Mouse (Mus musculus) brain, embryonic 18.5 days (tissue): ENCODE data around the gene Cep19.

Experiments
- DNase-seq: peaks from one replicate; pipeline ENCODE4 v3.0.0-alpha.2; 2012; ENCODE audit warnings: low read depth, low spot score

Cep19 gene

GRCm38 (mm10) chr16:32107342-32108045, 7.9 kb downstream of the Cep19 start:
- DNase-seq = no peak

DNA sequence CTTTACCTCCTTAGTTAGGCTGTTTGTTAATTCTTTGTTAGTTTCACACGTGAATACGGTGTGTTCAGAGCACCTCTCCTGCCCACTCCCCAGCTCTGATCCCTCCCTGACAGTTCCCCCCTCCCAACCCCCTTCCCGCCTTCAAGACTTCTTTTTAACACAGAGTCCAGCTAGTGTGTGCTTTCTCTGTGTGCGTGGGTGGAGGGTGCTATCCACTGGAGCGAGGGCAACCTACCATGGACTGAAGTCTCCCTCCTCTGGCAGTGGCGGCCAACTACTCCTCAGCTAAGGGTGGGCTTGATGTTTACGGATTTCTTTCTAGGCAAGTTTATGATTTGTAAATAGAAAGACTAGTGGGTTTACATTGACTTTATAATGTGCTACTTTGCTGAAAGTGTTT, 8.6 kb downstream of the Cep19 start:
- no peak for DNase-seq

DNA sequence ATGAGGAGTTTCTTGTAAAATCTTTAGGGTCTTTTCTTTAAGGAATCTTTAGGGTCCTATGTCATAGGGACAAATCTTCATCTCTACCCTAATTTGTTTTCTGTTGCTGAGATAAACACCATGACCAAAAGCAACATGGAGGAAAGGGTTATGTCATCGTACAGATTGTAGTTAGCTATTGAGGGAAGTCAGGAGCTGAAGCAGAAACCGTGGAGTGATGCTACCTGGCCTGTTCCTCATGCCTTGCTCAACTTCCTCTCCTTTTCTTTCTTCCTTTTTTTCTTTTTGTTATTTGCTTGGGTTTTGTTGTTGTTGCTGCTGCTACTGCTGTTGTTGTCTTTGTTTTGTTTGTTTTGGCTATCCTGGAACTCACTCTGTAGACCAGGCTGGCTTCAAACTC, 9.0 kb downstream of the Cep19 start:
- no peak for DNase-seq

DNA sequence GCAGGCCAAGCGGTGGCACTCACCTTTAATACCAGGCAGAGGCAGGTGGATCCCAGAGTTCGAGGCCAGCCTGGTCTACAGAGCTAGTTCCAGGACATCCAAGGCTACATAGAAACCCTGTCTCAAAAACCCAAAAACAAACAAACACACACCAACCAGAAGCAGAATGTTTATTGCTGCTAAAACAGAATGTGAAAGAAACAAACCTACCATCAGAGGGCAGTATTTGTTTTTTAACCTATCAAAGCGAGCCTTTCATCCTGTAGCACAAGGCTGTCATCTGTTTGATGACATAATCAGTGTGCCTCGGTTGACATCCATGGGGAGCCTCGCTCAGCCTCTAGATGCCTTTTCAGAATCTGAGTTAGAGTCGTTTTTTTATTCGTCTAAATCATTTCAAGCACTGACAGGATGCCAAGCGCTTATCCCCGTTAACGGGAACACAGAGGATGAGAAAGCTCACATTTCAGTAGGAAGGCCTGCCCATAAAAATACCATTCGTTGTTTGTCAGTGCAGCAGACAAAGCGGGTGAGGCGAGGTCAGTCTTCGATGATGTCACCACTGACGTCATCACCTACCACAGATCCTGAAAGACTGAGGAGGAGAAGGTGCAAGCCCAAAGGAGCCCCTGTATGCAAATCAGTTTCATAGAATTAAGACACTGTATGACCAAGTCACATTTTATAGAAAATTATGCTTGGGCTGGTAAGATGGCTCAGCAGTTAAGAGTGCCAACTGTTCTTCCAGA, 11.5 kb downstream of the Cep19 start:
- no peak for DNase-seq

DNA sequence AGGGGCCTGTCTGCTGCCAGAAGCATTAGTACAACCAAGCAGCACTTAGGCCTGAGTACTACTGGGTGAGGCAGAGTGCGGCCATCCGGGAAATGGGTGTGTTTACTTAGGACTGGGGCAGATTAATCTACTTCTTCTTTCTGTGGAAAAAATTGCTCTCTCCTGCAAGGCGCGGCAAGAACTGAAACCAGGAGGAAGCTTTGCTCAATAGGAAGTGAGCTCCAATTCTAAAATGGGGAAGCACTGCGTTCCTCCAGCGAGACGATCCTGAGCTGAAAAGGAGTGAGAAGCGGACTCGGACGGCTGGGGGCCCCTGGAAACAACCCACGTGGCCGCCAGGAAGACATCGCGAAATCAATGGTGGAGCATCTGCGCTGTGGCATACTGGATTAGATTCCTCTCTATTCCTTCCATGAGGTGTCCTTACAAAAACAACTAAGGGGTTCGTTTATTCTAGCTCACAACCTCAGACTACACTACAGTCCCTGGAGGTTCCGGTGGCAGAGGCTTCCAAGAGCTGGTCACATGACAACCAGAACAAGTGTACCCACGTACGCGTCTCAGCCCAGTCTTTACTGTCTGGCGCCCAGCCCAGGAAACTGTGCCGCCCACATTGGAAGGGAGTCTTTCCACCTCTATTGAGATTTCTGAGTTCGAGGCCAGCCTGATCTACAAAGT, 14.1 kb downstream of the Cep19 start:
- no peak for DNase-seq

- DNase-seq = no peak
Observed at GRCm38 (mm10) chr16:32114406-32114805, 14.8 kb downstream of the Cep19 start.

- DNase-seq = peak; percentile 28
Observed at GRCm38 (mm10) chr16:32114968-32115695, 15.5 kb downstream of the Cep19 start.

DNA sequence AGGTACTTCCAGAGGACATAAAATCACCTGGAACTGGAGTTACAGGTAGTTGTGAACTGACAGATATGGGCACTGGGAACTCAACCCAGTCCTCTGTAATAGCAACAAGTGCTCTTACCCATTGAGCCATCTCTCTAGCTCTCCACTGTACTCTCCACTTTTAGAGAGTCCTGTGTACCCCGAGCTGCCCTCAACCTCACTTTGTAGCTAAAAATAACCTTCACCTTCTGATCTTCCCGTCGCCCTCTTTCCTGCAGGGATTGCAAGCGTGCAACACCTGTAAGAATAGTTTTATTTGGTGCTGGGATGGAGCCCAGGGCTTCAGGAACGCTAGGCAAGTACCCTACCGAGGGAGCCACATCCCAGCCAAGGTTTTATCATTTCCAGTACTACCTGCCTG, 16.2 kb downstream of the Cep19 start:
- no peak for DNase-seq

- DNase-seq = no peak
Observed at GRCm38 (mm10) chr16:32116186-32116585, 16.6 kb downstream of the Cep19 start.

GRCm38 (mm10) chr16:32120454-32120853, 20.9 kb downstream of the Cep19 start:
- DNase-seq = no peak

DNA sequence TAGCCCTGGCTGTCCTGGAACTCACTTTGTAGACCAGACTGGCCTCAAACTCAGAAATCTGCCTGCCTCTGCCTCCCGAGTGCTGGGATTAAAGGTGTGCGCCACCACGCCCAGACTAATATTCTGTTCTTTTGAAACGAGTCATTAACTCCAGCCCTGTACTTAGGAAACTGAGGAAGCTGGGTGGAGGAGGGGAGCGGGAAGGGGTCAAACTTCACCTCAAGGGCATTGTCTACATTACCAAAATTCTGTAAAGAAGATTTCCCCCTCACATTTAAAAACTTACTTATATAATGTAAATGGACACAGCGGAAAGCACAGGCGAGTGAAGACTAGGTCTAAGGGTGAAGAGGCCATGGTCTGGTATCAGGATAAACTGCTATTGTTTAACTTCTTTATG, 24.4 kb downstream of the Cep19 start:
- no peak for DNase-seq

DNA sequence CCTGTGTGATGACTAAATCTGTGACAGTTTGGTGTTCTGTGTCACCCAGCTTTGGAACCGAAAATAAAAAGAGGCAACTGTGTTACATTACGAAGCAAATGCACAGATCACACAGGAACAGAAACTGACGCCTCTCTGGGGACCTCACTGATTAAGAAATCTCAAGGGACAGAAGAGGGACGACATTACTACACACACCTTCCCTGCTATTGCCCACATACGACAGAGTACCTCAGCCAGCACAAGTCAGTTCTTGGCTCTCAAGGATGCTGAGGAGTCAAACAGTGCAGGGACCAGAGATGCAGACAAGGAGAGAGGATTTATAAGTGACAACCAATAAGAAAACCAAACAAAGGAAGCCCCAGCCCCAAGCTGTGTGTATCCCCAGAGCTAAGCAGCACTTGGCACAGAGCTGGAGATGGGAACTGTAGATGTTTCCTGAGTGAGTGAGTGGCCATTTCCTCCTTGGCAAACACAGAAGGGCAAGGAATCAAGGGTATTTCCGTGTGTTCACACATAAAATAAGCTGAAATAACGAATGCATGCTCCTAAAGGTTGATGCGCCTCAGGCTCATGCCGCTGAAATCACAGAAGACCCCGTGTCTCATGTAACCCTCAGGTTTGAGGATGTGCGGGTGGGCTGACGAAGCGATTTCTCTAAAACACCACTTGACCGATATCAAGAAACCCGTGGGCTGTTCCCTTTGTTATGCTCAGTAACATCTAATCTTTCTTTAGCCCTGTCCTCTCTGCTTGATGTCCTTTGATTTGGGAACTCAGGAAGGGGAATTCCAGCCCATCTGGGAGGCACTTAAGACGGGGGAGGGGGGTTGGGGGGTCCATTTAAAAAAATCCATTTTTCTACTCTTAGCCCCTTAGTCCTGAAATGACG, 25.1 kb downstream of the Cep19 start:
- DNase-seq = no peak

DNA sequence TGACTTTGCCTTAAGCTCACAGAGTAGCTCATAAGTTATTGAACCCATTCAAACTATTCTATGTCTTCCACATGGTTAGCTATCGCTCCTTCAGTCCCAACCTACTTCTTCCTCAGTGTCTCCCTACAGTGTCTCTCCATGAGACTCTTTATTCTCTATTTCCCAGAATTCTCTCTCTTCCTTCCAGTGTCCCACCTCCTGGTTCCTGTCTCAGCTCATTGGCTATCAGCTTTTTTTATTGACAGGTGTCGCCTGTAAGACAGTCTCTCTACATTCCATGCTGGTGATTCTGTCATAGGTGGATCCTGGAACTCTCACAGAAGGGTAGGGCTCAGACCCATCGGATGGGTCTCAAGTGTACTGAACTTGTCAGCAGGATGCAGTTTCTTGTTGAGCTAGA, 25.8 kb downstream of the Cep19 start:
- DNase-seq = no peak

GRCm38 (mm10) chr16:32127046-32127445, 27.4 kb downstream of the Cep19 start:
- no peak for DNase-seq

DNA sequence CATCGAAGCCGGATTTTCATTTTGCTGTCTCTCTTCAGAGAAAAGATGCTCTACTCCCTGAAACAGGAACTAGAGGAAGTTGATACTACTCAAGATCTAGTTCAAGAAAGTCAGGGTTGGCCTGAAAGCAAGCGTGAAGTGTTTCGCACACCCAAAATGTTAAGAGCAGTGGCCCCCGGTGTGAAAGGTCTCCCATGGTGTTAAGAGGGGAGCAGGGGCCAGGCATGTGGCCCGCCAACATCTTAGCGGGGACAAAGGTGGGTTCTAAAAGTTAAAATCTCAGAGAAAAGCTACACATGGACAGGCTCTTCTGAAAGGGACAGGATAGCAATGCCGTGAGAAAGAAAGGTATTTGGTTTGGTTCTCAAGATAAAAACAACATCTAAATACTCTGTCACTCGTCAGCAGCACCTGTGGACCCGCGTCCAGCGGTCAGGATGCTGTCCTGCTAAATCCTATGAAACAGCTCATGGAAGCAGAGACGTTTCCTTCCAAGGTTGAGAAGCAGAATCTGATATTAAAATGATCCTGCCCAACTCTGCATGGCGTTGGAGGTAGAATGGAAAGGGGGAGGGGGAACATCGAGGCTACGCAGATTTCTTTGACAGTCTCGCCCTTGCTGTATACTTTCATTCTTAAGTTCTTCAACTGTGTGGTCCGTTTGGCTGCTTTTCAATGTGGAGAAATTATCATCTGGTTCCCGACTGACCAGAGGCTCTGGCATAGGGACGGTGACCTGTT, 30.0 kb downstream of the Cep19 start:
- no peak for DNase-seq

GRCm38 (mm10) chr16:32130190-32130826, 30.7 kb downstream of the Cep19 start:
- DNase-seq = no peak

DNA sequence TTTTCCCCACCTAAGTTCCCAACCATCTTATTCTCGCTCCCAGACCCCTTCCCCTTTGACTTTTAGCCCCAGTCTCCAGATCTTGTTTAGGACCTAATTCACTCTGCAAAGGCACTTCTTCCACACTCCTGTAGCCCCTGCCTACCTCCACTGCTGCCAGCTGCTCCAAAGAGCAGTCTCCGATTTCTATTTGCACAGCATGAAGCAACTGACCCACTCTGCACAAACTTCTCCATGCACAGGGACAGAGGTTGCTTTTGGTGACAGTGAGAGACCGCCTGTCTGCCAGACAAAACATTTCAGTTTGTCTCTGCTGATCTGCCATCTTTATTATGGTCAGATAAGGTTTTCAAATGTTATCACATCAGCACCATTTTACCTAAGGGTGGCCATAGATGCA, 33.5 kb downstream of the Cep19 start:
- DNase-seq = no peak

DNA sequence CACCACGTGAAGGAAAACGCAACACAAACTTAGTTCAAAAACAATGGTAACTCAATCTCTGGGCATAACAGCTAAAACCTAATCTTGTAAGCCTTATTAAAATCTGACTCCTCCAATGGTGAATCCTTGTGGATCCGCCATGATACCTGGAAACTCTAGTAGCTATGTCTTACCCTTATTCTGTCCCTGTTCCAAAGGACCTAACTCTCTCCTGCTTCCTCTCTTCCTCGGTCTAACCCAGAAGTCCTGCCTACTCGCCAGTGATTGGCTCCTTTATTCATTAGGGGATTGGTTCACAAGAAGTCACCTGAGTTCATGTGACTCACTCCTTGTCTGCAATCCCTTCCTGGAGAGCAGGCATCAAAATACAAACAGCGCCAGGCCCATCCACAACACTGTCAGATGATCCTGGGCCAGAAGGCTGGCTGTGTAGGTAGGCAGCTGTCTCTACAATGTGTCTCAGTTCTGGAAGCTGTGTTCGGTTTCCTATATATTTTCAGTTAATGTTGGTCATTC, 36.3 kb downstream of the Cep19 start:
- DNase-seq = no peak

DNA sequence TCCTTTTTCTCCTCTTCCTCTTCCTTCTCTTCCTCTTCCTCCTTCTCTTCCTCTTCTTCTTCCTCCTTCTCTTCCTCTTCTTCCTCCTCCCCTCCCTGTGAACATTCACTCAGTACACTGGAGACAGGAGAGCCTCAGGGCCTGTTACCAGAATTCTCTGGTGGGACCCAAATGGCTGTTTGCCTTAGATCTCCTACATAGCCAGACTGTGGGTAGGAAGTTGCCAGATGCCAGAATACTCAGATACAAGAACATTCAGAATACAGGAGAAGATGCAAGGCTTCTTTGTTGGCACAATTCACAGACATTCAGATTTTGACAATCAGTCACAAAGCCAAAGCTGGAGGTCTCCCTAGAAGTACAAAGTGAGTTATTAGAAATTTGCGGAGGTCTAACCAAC, 39.4 kb downstream of the Cep19 start:
- DNase-seq = no peak

- DNase-seq = no peak
Observed at GRCm38 (mm10) chr16:32143766-32144165, 44.2 kb downstream of the Cep19 start.
